Mouse (Mus musculus): Measurements from ENCODE around the gene Vps52. TPM values are rescaled to one million over a fixed set of nuclear protein-coding genes. Genes with fewer than 3 reads are reported as not detected.
A peak's percentile ranks its signal among the peaks of the same experiment; 100 is the strongest.

Gene Vps52
- polyA plus RNA-seq, 1 experiment from 2014 or later = 21.9 TPM

GRCm38 (mm10) chr17:33913264-33913663 is 42.3 kb upstream of the Vps52 start:
- Histone ChIP-seq H3K4me2 (ENCODE audit: low read depth, low read length) (no peak overlapping the region), H3K36me3 (ENCODE audit: control insufficient read depth, insufficient read depth) (peaks cover 41% of the 10 kb centered on the region), H3K27me3 (ENCODE audit: control insufficient read depth, insufficient read depth, low read depth, low read length) (no peaks in the 10 kb centered on the region), H3K27ac (ENCODE audit: low read length) (no peak overlapping the region), H3K4me3 (ENCODE audit: low read depth, low read length) (no peak overlapping the region), H3K4me1 (ENCODE audit: control insufficient read depth, low read depth, low read length) (peaks cover 32% of the 10 kb centered on the region), H3K9me3 (replicated peaks; ENCODE audit: control insufficient read depth, low read length) (peaks cover 14% of the 10 kb centered on the region), H3K9ac (ENCODE audit: low read depth, low read length) (no peak overlapping the region)
- WGBS (ENCODE audit: insufficient replicate concordance) = 83% methylated on average over 10 of the region's 10 CpGs
- no peak for ATAC-seq (ENCODE audit: low read depth)

- 91% methylated on average over 8 of the region's 8 CpGs for WGBS (ENCODE audit: insufficient replicate concordance)
- peaks cover 17% of the 10 kb centered on the region for H3K9me3 ChIP-seq (replicated peaks; ENCODE audit: control insufficient read depth, low read length)
- no peak overlapping the region for H3K4me2 ChIP-seq (ENCODE audit: low read depth, low read length)
- peaks cover 37% of the 10 kb centered on the region for H3K4me1 ChIP-seq (ENCODE audit: control insufficient read depth, low read depth, low read length)
- H3K4me3 ChIP-seq (ENCODE audit: low read depth, low read length) = no peak overlapping the region
- no peak for ATAC-seq (ENCODE audit: low read depth)
- H3K36me3 ChIP-seq (ENCODE audit: control insufficient read depth, insufficient read depth) = peaks cover 44% of the 10 kb centered on the region
- H3K27ac ChIP-seq (ENCODE audit: low read length) = no peak overlapping the region
- no peak overlapping the region for H3K9ac ChIP-seq (ENCODE audit: low read depth, low read length)
- H3K27me3 ChIP-seq (ENCODE audit: control insufficient read depth, insufficient read depth, low read depth, low read length) = no peaks in the 10 kb centered on the region
Observed at GRCm38 (mm10) chr17:33913905-33914304, 41.7 kb upstream of the Vps52 start.

GRCm38 (mm10) chr17:33914969-33915391 is 40.6 kb upstream of the Vps52 start:
- Histone ChIP-seq H3K4me3 (ENCODE audit: low read depth, low read length) (peak overlapping the region; percentile 71), H3K4me1 (ENCODE audit: control insufficient read depth, low read depth, low read length) (peaks cover 38% of the 10 kb centered on the region), H3K9ac (ENCODE audit: low read depth, low read length) (peak overlapping the region; percentile 5; the same call in 1 of the 2 replicates), H3K9me3 (replicated peaks; ENCODE audit: control insufficient read depth, low read length) (peaks cover 17% of the 10 kb centered on the region), H3K4me2 (ENCODE audit: low read depth, low read length) (peak overlapping the region; percentile 79), H3K27me3 (ENCODE audit: control insufficient read depth, insufficient read depth, low read depth, low read length) (no peaks in the 10 kb centered on the region), H3K27ac (ENCODE audit: low read length) (peak overlapping the region; percentile 77), H3K36me3 (ENCODE audit: control insufficient read depth, insufficient read depth) (peaks cover 44% of the 10 kb centered on the region)
- WGBS (ENCODE audit: insufficient replicate concordance) = 73% methylated on average over 13 of the region's 13 CpGs
- no peak for ATAC-seq (ENCODE audit: low read depth)

- peak; percentile 86 for ATAC-seq (ENCODE audit: low read depth)
- Histone ChIP-seq H3K9ac (ENCODE audit: low read depth, low read length) (peak within 1 kb of the TSS; percentile 68), H3K27me3 (ENCODE audit: control insufficient read depth, insufficient read depth, low read depth, low read length) (no peaks in the 10 kb centered on the region), H3K4me3 (ENCODE audit: low read depth, low read length) (peak within 1 kb of the TSS; percentile 71), H3K27ac (ENCODE audit: low read length) (peak within 1 kb of the TSS; percentile 77), H3K36me3 (ENCODE audit: control insufficient read depth, insufficient read depth) (peaks cover 44% of the 10 kb centered on the region), H3K9me3 (replicated peaks; ENCODE audit: control insufficient read depth, low read length) (peaks cover 17% of the 10 kb centered on the region), H3K4me1 (ENCODE audit: control insufficient read depth, low read depth, low read length) (peaks cover 31% of the 10 kb centered on the region), H3K4me2 (ENCODE audit: low read depth, low read length) (peak within 1 kb of the TSS; percentile 79)
- under 1% methylated on average over 32 of the region's 34 CpGs for WGBS (ENCODE audit: insufficient replicate concordance)
Observed at GRCm38 (mm10) chr17:33915671-33916250, 39.9 kb upstream of the Vps52 start, which contains the start of the genes Tapbp and Zbtb22. TSS of gene Tapbp (plus strand) at chr17:33915899. TSS of gene Zbtb22 (plus strand) at chr17:33915904.

DNA sequence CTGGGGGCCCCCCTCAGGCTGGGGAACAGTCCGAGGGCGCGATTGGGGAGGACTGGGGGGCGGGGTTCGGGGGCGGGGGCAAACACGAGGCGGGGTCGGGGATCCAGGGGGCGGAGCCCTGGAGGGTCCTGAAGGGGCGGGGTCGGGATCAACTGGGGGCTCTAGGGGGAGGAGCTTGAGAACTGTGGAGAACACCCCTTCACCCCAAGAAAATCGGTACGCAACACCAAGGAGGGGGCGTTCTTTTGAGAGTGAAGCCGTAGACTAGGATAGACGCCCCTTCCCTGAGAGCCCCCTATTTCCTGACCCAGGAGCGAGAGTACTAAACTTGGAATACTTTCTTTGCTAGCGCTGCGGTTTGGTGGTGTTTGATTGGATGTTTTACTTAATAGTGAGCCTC is 39.3 kb upstream of the Vps52 start:
- peaks cover 36% of the 10 kb centered on the region for H3K4me1 ChIP-seq (ENCODE audit: control insufficient read depth, low read depth, low read length)
- H3K4me2 ChIP-seq (ENCODE audit: low read depth, low read length) = peak overlapping the region; percentile 79
- no peaks in the 10 kb centered on the region for H3K27me3 ChIP-seq (ENCODE audit: control insufficient read depth, insufficient read depth, low read depth, low read length)
- H3K36me3 ChIP-seq (ENCODE audit: control insufficient read depth, insufficient read depth) = peaks cover 41% of the 10 kb centered on the region
- H3K4me3 ChIP-seq (ENCODE audit: low read depth, low read length) = peak overlapping the region; percentile 71
- H3K9me3 ChIP-seq (replicated peaks; ENCODE audit: control insufficient read depth, low read length) = peaks cover 17% of the 10 kb centered on the region
- peak overlapping the region; percentile 68 for H3K9ac ChIP-seq (ENCODE audit: low read depth, low read length)
- H3K27ac ChIP-seq (ENCODE audit: low read length) = peak overlapping the region; percentile 77
- whole genome bisulfite sequencing (ENCODE audit: insufficient replicate concordance) = 2% methylated on average over 13 of the region's 20 CpGs
- ATAC-seq (ENCODE audit: low read depth) = no peak

DNA sequence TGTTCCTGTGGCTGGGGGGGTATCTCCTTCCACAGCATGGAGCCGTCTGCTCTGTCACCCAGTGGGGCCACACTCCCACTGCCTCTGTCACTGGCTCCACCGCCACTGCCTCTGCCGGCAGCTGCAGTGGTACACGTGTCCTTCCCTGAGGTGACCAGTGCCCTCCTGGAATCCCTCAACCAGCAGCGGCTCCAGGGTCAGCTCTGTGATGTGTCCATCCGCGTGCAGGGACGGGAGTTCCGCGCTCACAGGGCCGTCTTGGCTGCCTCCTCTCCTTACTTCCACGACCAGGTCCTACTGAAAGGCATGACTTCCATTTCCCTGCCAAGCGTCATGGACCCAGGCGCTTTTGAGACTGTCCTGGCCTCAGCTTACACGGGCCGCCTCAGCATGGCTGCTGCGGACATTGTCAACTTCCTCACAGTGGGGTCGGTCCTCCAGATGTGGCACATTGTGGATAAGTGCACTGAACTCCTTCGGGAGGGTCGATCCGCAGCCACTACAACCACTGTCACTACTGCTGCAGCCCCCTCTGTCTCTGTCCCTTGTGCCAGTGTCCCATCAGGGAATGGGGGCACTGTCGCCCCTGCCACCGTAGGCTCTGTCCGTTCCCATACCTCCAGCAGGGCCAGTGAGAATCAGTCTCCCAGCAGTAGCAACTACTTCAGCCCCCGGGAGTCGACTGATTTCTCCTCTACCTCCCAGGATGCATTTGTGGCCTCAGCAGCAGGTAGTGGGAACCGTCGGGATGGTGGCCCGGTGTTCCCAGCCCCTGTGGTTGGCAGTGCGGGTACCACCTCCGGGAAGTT is 38.6 kb upstream of the Vps52 start:
- H3K36me3 ChIP-seq (ENCODE audit: control insufficient read depth, insufficient read depth) = peaks cover 33% of the 10 kb centered on the region
- no peak for ATAC-seq (ENCODE audit: low read depth)
- H3K9ac ChIP-seq (ENCODE audit: low read depth, low read length) = no peak overlapping the region; the same call in 1 of the 2 replicates
- peaks cover 17% of the 10 kb centered on the region for H3K9me3 ChIP-seq (replicated peaks; ENCODE audit: control insufficient read depth, low read length)
- 82% methylated on average over 31 of the region's 31 CpGs for WGBS (ENCODE audit: insufficient replicate concordance)
- H3K27ac ChIP-seq (ENCODE audit: low read length) = no peak overlapping the region
- H3K27me3 ChIP-seq (ENCODE audit: control insufficient read depth, insufficient read depth, low read depth, low read length) = no peaks in the 10 kb centered on the region
- H3K4me3 ChIP-seq (ENCODE audit: low read depth, low read length) = peak overlapping the region; percentile 71
- peaks cover 36% of the 10 kb centered on the region for H3K4me1 ChIP-seq (ENCODE audit: control insufficient read depth, low read depth, low read length)
- peak overlapping the region; percentile 79 for H3K4me2 ChIP-seq (ENCODE audit: low read depth, low read length)

GRCm38 (mm10) chr17:33917656-33918292 is 37.8 kb upstream of the Vps52 start:
- peaks cover 28% of the 10 kb centered on the region for H3K36me3 ChIP-seq (ENCODE audit: control insufficient read depth, insufficient read depth)
- H3K27ac ChIP-seq (ENCODE audit: low read length) = peak overlapping the region; percentile 93; the same call in 1 of the 2 replicates
- H3K9me3 ChIP-seq (replicated peaks; ENCODE audit: control insufficient read depth, low read length) = peaks cover 17% of the 10 kb centered on the region
- WGBS (ENCODE audit: insufficient replicate concordance) = 84% methylated on average over 18 of the region's 18 CpGs
- H3K4me1 ChIP-seq (ENCODE audit: control insufficient read depth, low read depth, low read length) = peaks cover 36% of the 10 kb centered on the region
- ATAC-seq (ENCODE audit: low read depth) = no peak
- H3K27me3 ChIP-seq (ENCODE audit: control insufficient read depth, insufficient read depth, low read depth, low read length) = no peaks in the 10 kb centered on the region
- no peak overlapping the region for H3K4me2 ChIP-seq (ENCODE audit: low read depth, low read length)
- H3K9ac ChIP-seq (ENCODE audit: low read depth, low read length) = no peak overlapping the region
- no peak overlapping the region for H3K4me3 ChIP-seq (ENCODE audit: low read depth, low read length)

GRCm38 (mm10) chr17:33918293-33919203 is 37.1 kb upstream of the Vps52 start:
- no peak for ATAC-seq (ENCODE audit: low read depth)

More at GRCm38 (mm10) chr17:33918293-33919203, 37.1 kb upstream of the Vps52 start:
- H3K4me1 ChIP-seq (ENCODE audit: control insufficient read depth, low read depth, low read length) = peaks cover 36% of the 10 kb centered on the region
- H3K36me3 ChIP-seq (ENCODE audit: control insufficient read depth, insufficient read depth) = peaks cover 24% of the 10 kb centered on the region
- peak overlapping the region; percentile 85 for H3K9ac ChIP-seq (ENCODE audit: low read depth, low read length)
- H3K4me2 ChIP-seq (ENCODE audit: low read depth, low read length) = peak overlapping the region; percentile 93
- peak overlapping the region; percentile 93 for H3K27ac ChIP-seq (ENCODE audit: low read length)
- peaks cover 17% of the 10 kb centered on the region for H3K9me3 ChIP-seq (replicated peaks; ENCODE audit: control insufficient read depth, low read length)
- no peaks in the 10 kb centered on the region for H3K27me3 ChIP-seq (ENCODE audit: control insufficient read depth, insufficient read depth, low read depth, low read length)
- H3K4me3 ChIP-seq (ENCODE audit: low read depth, low read length) = peak overlapping the region; percentile 86
- WGBS (ENCODE audit: insufficient replicate concordance) = 54% methylated on average over 37 of the region's 37 CpGs

Data from liver, embryonic 16.5 days (tissue).